Mouse (Mus musculus) monocyte, adult 5-6 weeks (primary cell): Measurements from ENCODE around the gene Gpr1. TPM values are rescaled to one million over a fixed set of nuclear protein-coding genes. Genes with fewer than 3 reads are reported as not detected.

ENCODE experiments used
- ATAC-seq: fragments of 153-309, 156-312 bp; replicated peaks from 2 replicates; pipeline ENCODE4 v1.8.0; 2017; ENCODE audit warnings: mild to moderate bottlenecking; ENCODE audit not compliant: low TSS enrichment, insufficient number of reproducible peaks, severe bottlenecking, poor library complexity, low FRiP score
- total RNA-seq: library from RNA; stranded (forward); fragments of 200-1000, 200-491, 200-594 nt; gene quantifications from 3 replicates; pipeline ENCODE4 v1.2.3, GENCODE M21; 2017

The Gpr1 gene
- total RNA-seq, result not detected in 3 replicates

DNA sequence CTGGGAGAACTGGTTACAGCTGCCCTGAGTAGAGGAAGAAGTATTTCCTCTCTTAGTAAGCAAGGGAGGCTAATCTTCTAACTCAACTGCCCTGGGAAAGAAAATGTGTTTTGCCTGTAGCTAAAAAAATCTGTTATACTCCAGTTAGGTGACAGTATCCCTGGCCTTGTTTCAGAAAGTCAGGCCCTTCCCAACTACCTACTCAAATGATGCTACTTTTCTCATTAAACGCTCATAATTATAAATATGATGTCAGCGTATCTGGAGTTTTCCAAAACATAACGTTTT, at the start of gene Gpr1:
Gpr1 (minus strand) TSS at position 273 of the 288 bp plus-strand sequence.
- ATAC-seq, result no peak

DNA sequence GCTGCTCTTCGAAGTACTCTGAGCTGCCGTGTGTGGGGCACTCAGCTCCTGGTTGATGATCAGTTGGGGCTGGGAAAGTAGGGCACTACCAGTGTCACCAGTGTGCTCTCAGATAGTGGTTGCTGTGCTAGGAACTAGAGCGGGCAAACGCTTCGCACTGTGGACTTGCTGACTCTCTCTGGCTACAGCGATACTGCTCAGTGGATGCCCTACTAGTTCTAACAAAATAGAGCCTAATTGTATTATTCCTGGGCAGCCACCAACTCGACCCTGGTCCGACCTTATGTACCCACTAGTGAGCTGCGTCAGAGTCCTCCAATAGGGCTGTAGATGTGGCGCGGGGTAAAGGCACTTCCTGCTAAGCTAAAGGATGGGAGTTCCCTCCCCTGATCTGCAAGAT, 49.3 kb upstream of the Gpr1 start:
- ATAC-seq, result no peak

DNA sequence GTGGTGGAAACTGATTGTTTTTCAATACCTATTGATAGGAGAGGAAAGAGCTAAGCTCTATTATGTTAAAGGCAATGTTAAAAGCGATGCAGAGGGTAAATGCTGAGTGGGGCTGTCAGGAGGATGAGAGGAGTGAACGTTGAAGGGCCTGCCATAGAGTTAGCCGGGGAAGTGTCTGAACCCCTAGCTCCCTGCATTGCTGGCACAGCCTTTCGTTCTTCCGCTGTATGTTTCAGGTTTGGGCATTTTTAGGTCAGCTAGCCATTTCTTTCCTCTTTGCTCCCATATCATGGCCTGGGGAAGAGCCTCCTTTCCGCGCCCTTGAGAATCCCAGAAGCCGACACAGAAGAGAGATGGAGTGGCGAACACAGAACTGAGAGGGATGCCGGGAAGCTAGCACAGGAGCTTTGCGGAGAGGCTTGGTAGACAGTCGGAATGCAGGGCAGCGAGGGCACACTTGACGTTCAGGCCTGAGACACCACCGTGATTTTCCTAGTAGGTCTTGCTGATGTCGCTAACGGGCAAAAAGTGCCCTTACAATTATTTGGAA, 46.8 kb upstream of the Gpr1 start:
- ATAC-seq, result no peak

DNA sequence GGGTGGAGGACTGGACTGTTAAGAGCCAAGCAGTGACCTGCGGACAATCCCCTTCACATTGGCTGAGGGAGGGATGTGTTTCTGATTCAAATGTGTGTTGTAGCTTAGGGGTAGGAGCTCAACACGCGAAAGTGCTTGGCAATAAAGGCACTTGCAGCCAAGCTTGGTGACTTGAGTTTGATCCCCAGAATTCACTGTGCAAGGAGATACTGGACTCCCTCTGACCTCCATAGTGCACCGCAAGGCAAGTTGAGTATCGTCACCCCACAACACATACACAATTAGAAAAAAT, 46.3 kb upstream of the Gpr1 start:
- ATAC-seq, result no peak

DNA sequence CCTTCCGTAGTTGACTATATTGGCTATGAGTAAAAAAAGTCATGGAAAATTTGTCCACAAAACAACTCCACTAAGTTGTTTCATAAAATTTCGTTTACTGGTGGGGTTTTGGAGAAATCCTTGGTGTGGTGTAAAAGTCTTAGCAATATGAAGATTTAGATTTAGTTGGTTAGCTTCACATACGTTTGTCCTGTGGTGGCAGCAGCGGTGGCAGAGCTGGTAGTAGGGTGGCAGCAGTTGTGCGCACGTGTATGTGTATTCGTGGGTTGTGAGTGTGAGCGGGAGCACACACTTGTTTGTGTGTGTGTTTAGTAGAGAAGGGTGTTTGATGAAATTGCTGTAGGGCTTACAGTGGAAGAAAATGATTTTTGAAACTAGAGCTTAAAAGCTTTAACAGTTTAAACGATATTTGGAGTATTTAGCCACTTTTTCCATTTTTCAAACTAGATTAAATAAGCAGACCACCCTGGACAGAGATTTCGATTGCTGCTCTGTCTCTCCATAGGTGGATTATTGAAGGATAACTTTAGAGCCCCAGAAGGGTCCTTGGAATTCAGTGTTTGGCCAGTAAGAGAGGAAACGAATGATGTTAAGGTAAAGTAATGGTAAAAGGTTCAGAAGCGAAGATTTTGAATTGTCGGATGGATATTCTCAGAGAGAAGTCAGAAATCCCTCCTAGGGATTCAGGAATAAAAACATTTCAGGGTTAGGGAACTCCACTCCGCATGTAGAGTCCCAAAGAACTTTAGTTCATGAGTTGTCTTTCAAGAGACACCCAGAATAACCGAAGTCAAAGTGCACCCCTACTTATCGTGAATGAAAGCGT, 45.8 kb upstream of the Gpr1 start:
- no peak for ATAC-seq

DNA sequence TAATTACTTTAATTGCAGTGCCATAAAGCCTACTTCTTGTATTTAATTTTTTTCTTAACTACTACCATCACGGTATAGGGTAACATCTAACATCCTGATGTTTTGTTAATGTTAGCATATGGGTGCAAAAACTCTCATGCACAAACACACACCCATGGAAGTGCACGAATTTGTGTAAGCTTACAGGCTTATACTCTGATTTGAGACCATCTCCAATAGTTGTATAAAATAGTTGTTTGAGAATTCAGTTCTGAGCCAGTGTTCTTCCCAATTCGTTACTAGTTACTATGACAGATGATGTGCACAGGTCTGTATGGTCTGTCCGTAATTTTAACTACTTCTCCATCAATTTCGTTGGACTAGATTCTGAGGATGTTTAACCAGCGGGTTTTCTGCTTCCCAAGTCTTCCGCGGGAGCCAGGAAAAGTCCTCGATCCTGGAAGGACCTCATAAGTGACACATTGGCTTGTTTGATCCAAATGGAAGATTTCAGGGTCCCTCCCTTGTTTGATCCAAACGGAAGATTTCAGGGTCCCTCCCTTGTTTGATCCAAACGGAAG, 45.0 kb upstream of the Gpr1 start:
- ATAC-seq, result no peak

DNA sequence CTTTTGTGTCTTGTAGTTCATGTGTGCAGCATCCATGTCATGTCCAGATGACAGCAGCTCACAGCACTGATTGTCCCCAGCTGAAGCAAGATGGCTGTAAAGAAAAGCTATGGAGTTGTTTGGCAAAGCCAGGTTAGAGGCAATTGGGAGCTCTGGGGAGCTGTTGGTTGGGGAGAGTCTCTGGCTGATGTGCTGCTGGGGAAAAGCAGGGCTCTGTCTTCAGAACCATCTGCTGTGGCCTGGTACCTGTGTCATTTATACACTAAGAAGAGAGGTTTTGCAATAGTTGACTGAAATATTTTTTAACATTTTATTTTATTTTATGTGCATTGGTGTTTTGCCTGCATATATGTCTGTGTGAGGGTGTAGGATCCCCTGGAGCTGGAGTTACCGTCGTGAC, 44.2 kb upstream of the Gpr1 start:
- no peak for ATAC-seq

DNA sequence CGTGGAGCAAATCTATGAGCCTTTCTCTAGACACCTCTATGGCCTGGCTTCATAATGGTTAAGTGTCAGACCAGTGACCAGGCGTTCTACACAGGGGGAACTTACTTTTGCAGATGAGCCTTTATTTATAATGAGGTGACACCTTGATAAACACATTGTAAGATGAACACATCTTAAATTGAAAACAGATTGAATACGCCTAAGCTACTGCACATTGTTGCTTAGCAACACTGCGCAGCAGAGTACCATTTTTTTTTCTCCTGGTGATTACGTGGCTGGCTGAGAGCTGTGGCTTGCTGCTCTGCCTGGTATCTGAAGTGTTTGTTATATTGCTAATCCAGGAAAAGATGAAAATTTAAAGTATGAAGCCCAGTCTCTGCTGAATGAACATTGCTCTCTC, 41.7 kb upstream of the Gpr1 start:
- ATAC-seq, result no peak

DNA sequence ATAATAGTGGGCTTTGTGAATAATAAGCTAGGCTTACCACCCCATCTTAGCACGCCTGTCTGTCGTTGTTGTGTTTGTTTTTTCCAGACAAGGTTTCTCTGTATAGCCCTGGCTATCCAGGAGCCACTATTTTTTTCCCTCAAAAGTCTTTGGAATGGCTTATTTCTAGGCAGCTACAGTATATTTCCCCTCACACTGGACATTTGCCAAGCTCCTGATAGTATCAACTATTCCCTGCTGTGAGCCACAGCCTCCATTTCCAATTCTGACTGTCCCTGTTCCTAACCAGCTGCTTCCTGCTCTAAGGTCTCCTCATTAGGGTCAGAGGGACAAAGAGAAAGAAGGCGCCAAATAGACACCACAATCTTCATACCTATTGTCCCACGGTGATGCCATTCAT, 40.8 kb upstream of the Gpr1 start:
- ATAC-seq, result no peak

DNA sequence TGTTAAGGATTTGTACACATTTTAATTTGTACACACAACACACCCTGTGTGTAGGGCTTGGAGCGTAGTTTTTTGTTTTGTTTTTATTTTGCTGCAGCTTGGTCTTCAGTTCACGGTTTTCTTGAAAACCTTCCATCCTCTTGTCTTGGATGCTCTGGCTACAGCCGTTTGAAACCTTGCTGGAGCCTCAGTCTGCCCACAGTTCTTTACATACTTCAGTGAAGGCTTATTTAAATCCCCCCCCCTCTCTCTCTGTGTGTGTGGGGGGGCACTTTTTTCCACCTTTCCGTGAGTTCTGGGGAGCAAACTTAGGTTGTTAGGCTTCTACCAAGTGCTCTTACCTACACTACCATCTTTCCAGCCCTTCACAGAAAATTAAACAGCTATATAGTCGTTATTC, 38.9 kb upstream of the Gpr1 start:
- ATAC-seq, result no peak

DNA sequence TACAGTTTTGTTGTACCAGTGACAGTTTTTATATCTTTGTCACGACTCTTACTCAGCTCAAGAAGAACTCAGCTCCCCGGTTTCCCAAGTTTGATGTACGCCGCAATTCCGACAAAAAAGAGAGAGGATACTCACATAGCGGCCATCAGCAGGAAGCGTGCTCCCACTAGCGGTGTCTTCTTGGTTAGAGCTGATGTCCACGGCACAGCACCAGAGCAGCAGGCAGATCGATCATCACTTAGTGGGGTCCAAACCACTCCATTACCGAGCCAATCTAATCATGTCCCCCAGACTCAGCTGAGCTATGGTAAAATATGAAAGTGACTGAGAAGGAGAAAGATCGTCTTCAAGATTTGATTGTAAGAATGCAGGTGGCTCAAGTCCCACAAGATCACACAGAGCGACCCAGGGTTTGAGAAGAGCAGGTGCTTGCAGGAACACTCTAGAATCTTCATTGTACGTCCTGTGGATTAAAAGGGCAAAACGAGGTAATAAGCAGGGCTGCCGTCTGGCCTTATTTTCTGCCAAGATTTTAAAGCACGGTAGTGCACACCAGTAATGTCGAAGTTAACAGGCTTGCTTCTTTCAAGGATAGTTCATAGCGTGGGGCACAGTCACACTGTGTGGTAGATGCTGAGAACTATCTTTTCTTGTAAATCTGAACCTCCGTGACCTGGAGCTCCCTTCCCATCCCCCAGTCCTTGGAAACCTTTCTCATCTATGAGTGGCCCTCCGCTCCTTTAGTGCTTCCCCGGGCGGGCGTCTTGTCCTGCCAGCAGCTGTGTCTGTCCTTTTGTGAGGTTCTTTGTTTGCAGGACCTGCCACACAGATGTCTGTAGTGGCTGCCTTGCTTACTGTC, 38.2 kb upstream of the Gpr1 start:
- ATAC-seq, result no peak

DNA sequence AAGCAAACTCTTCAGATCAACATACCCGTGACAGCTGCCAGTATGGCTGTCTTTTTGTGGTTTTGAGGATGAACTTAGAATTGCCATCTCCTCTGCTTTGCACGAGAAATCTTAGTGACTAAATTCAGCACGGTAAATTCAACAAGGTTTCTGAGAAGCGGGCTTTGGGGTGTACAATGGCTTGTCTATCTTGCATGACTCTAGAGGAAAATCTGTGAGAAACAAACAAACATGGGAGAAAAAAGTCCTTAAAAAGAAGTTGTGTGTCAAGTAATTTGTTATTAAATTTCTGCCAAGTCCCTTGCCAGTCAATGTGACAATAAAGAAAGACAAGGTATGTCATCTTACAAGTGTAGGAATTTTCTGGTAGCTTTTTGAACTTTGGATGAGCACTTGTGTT, 34.9 kb upstream of the Gpr1 start:
- ATAC-seq, result no peak

DNA sequence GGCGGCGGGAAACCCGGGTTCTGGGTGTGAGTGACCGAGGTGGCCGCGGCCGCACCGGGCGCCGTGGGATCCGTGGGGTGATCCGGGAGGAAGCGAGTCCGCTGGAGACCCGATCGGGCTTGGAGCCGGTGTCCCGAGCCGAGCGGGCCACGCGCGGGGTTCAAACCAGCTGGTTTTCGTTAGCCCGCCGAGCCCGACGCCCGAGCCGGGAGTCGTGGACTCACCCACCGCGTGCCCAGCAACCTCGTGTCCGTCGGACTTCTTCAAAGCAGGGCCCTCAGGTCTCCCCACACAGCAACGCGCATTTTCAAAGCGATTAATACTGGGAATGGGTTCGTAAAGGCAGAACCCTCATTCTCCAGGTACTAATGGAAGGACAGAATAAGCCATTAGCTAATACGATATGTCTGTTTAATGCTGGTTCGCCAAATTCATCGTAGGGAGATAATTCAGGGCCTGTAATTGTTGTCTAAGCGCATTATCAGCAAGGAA, 34.1 kb upstream of the Gpr1 start:
- ATAC-seq, result no peak

DNA sequence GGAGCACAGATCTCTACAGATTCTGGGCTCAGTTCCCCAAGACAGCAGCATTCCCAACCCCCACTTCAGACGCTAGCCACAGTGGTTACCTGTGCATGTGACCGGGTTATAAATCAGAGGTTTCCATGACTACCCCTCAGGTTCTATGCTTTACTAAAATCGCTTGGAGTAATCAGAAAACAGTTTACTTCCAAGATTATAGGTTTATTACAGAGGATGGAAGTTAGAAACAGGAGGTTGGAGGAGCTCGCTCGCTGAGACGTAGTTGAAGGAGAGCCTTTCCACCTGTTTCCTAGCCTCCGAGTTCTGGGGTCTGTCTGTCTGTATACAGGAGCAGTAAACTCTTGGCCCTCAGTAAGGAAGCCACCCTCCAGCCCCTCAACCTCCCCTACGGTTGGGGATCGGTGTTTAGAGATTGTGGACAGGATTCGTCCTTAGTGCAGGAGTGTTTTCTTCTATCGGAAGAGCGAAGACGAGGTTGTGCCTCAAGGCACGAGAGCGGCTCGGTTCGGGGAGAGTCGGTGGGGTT, 33.6 kb upstream of the Gpr1 start:
- ATAC-seq, result no peak

DNA sequence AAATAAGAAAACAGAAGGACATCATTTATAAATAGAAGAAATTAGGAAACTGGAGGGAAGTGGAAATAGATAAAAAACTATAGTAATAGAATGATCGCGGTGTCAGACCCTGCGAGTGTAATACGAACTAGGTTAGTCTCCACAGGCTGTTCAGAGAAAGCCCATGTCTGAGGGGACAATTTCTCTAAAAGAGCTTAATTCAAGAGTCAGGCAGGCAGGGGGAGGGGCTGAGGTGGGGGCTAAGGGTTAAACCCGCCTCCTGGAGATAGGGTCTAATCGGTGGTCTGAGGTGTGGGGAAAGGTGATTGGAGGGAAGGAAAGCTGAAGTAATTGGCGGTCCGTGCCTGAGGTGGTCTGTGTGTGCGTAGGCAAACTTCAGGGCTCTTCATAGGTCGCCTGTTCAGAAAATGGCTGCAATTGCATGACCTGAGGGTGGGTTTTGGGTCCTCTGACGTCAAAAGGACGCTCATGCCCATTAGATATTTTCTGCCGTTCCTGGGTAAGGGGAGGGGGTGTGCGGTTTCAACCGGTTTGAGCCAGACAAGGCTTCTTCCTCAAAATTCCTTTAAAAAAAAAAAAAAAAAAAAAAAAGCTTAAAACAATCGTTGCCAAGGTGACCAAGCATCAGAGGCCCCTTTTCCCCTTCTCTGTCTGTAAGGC, 32.6 kb upstream of the Gpr1 start:
- no peak for ATAC-seq

DNA sequence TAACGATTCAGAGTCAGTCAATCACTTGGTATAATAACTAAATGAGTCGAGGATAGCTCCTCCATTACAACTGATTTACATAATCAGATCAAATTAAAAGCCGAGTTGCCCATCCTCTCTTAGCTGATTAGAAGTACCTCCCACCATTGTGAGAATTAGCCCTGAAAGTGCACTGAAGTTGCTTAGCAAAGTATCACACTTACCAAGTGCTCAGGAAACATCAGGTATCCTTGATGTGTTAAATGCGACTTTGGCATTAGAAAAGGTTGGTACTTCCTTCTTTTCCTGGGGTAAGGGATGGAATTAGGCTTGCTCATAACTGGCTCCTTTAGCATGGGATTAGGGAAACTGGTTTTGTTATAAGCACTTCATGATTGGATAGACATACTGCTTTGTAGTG, 29.5 kb upstream of the Gpr1 start:
- no peak for ATAC-seq

DNA sequence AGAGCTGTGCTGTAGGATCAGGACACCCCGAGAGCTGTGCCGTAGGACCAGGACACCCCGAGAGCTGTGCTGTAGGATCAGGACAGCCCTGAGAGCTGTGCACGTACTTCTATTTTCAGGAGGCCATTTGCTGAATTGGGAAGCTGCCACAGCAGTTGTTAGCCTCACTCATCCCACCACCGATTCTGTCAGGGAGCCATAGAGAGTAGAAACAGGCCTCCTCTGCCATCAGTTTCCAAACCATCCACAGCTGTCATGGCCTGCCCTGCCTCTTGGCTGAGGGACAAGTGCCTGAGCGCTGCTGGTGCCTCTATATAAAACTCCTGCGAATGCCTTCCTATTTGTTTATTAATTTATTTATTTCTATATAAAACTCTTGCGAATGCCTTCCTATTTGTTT, 25.4 kb upstream of the Gpr1 start:
- no peak for ATAC-seq

DNA sequence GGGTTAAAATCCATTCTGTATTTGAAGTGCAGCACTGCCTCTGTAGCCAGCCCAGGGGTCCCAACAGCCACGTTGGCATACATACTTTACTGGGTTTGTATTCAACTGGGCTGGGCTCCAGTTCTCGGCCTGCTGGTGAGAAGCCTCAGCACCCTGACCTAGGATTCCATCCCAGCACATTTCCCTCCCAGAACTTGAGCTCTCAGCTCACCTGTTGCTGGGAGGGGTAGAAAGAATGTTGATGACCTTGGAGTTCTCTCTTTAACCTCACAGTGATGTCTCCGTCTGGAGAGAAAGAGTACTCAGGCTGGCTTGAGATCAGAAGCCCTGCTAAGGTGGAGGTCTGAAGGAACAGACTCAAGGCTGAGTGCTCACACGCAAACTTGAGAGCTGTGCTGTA, 25.0 kb upstream of the Gpr1 start:
- ATAC-seq, result no peak

DNA sequence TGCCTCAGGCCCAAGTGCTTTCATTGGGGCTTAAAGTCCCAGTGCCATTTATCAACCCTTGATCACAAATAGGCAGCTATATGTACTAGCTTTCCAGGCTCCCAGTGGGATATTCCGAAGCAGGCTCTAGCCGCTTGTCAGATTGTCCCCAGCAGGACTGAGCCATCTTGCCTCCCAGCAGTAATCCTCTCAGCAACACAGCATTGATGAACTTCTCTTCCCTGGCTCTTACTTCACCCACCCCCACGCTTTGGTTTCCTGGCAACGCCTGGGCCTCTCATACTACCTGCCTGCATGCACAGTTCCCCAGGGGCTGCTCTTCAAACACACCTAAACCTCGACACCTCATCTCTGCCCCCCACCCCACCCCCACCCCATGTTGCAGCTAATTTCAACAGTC, 23.0 kb upstream of the Gpr1 start:
- ATAC-seq, result no peak
